Comparison of ENCODE assay signal across 11 mouse cellular contexts in the genomic region with DNA sequence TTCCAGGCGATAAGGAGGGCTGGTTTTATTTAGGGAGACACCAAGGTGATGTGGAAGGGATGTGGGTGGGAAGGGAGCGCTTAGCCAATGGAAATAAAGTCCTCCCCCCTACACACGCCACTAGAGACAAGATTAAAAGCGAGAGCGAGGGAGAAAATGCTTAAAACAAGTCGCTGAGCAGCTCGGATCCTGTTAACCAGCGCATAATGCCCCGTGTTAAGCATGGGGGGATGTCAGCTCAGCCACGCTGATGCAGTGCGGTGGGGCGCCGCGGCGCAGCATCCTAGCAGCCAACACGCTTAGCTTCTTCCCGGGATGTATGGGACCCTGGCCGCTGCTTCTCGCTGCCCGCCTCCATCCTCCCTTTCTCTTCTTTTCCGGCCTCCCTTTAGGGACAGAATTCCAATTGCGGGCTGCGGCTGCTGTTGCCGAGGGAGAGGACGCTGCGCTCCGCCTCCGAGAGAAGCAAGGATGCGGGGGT. TPM values are rescaled to one million over a fixed set of nuclear protein-coding genes. Genes with fewer than 3 reads are reported as not detected.
DNase-seq lines count a peak whose midpoint lies in the region; ATAC-seq and TF ChIP-seq lines count a peak whose summit lies in the region.
"Had no signal": no experiment of that assay in that cellular context is flagged by ENCODE, and none has a peak within 500 bp of the region (broad histone marks: within the 10 kb centered on the region; RNA-seq: fewer than 3 reads in every experiment).

A gene (minus strand): TSS at position 57 of the 481 bp plus-strand sequence.

- peak within 1 kb of the TSS; percentile 65 for H3K9ac ChIP-seq in forebrain, postnatal 0 days

- no peak for DNase-seq in heart, embryonic 10.5 days (ENCODE audit: low spot score)
- no peak for DNase-seq in heart, adult 9 months (ENCODE audit: low spot score in 2 of 2)
- DNase-seq in forebrain, postnatal 0 days, result peak; percentile 80
- peak; percentile 51 to 52 for DNase-seq in left cerebral cortex, postnatal 10 days (ENCODE audit: extremely low spot score in 1 of 2, low spot score in 2 of 2)
- DNase-seq in retina, adult 2 months (ENCODE audit: low read depth, low spot score), result peak; percentile 36
- no peak for DNase-seq in urinary bladder, postnatal 10 days (ENCODE audit: low spot score)
- no peak for DNase-seq in lung, postnatal 25 days (ENCODE audit: low spot score)

- 0 out of 2 replicates have a peak, but pooled peaks have one; percentile 15 for TF ChIP-seq CTCF in forebrain, postnatal 0 days (IDR thresholded peaks at IDR 0.05; ENCODE audit: low read depth)

- peaks cover 58% of the 10 kb centered on the region for H3K27me3 ChIP-seq in heart, embryonic 10.5 days (ENCODE audit: insufficient read depth, poor library complexity, severe bottlenecking)
- 0 out of 2 replicates have a peak, but pooled peaks cover 5% of the 10 kb centered on the region for H3K27me3 ChIP-seq in forebrain, postnatal 0 days (ENCODE audit: insufficient read depth, low read length)

- WGBS in heart, embryonic 10.5 days, result 2% methylated on average over 29 of the region's 29 CpGs
- WGBS in forebrain, postnatal 0 days, result 3% methylated on average over 29 of the region's 29 CpGs

- H3K4me2 ChIP-seq in forebrain, postnatal 0 days (ENCODE audit: low read depth), result peak within 1 kb of the TSS; percentile 91

- H3K4me3 ChIP-seq in heart, embryonic 10.5 days, result peak within 1 kb of the TSS; percentile 32
- H3K4me3 ChIP-seq in forebrain, postnatal 0 days (ENCODE audit: low read depth, low read length), result peak within 1 kb of the TSS; percentile 51

- H3K9me3 ChIP-seq in heart, embryonic 10.5 days, result no peaks in the 10 kb centered on the region
- H3K9me3 ChIP-seq in forebrain, postnatal 0 days (ENCODE audit: low read length), result no peaks in the 10 kb centered on the region

- peak; percentile 53 for ATAC-seq in forebrain, postnatal 0 days
- ATAC-seq in CD4-positive, CD25-positive, alpha-beta regulatory T cell, adult 4 months, result no peak

- no peaks in the 10 kb centered on the region for H3K36me3 ChIP-seq in heart, embryonic 10.5 days
- no peaks in the 10 kb centered on the region for H3K36me3 ChIP-seq in forebrain, postnatal 0 days (ENCODE audit: insufficient read depth)

- H3K27ac ChIP-seq in heart, embryonic 10.5 days, result no peak within 1 kb of the TSS
- H3K27ac ChIP-seq in forebrain, postnatal 0 days (ENCODE audit: low read depth, low read length), result peak within 1 kb of the TSS; percentile 64; the same call in 1 of the 2 replicates
- H3K27ac ChIP-seq: macrophage had no signal

- intact Hi-C loops in left cerebral cortex, postnatal 10 days (cut with DNase I), result loop anchor here (5.0 to 10.0 kb wide), 2 partner anchors 194 to 331 kb away; no protein-coding TSS in a partner anchor

- 0 out of 2 replicates have a peak, but pooled peaks cover 5% of the 10 kb centered on the region for H3K4me1 ChIP-seq in heart, embryonic 10.5 days
- H3K4me1 ChIP-seq in forebrain, postnatal 0 days (ENCODE audit: insufficient read depth), result peaks cover 20% of the 10 kb centered on the region

RNA-seq across cellular contexts. Expression of the gene that starts here (rescaled TPM):
- polyA plus RNA-seq in heart, embryonic 10.5 days (2016; fragmentation: Nextera tagmentation; extraction: Ambion mirVana), result 0.07 and 0.77 TPM in 2 replicates
- total RNA-seq in forebrain, postnatal 0 days (2014; rRNA removed), result 28.9 and 37.2 TPM in 2 replicates
- 11.5 and 15.5 TPM in 2 replicates for polyA plus RNA-seq in forebrain, postnatal 0 days (2015; fragmentation: Nextera tagmentation; extraction: Ambion mirVana)
- total RNA-seq in left cerebral cortex, postnatal 10 days (2021), result 10 to 100 TPM; 82.0 to 86.5 TPM
- polyA plus RNA-seq in CD4-positive, CD25-positive, alpha-beta regulatory T cell, adult 4 months (2017; shearing (Covaris generic)), result not detected
- total RNA-seq: common myeloid progenitor, adult 5-6 weeks had no signal
- polyA plus RNA-seq: C2C12, macrophage had no signal

Comparison
In these comparisons a context has a peak if more than half of its experiments do, and no peak if none do; other contexts are left out.
1. DNase-seq: peak in forebrain, postnatal 0 days (single experiment), left cerebral cortex, postnatal 10 days (2 of 2) and retina, adult 2 months (single experiment); none in heart, embryonic 10.5 days (single experiment), heart, adult 9 months (0 of 2), urinary bladder, postnatal 10 days (single experiment) and lung, postnatal 25 days (single experiment).